Mouse (Mus musculus) frontal cortex, postnatal 14 days (tissue): ENCODE measurements at regions not wholly inside any gene's neighbourhood (a gene's known extent, or its start where the extent isn't known, plus 50 kb on each side); places are given as distances from the start of the nearest gene placed in this dataset.

Experiments used
- DNase-seq, 2 experiments: peaks; one replicate each; pipeline ENCODE4 v3.0.0; 2022; ENCODE audit warnings: low spot score in 2 of 2

DNA sequence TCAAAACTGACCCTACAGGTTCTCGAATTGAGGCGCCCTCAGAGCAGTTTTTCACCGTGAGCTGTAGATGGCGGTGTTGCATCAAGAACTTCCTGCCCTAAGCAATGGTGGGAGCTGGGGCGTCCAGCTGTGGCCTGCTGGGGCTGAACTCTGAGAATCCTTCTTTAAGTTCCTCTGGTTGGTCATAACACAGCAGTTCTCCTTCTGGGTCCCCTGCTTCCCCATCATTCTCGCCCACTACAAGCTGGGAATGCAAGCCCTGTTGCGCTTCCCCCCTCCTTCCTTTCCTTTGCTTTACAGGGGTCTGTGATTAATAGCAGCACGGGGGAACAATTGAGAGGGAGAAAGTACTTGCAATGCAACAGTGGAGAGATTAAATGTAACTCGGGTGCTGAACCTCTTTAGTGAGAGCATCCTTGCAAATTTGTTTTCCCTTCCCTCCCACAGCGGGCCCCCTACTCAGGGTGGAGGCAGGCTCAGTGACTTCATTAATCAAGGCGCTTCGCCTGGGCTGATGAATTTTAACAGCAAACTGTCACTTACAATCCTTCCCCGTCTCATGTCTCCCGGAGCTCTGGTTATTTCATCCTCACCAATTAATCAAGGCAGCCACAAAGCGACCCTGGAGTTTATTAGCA is 794.3 kb upstream of the Api5 start:
- DNase-seq: peak; percentile 25 to 55

DNA sequence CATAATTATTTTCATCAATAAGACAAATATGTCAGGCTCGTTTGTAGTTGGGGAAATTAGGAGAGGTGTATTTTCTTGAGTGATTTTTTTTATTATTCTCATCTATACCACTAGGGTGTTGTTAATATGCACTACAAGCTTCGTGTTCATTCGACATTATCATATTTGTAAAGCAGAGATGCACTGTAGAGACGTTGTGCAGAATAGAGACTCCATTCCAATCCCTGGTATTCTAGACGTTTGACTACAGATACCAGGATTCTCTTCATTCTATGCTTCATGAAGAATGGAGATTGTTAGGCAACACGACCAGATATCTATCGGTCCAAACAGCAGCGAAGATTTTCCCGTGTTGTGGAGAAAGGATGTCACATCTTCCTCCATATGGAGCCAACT is 793.8 kb upstream of the Api5 start:
- DNase-seq: no peak

DNA sequence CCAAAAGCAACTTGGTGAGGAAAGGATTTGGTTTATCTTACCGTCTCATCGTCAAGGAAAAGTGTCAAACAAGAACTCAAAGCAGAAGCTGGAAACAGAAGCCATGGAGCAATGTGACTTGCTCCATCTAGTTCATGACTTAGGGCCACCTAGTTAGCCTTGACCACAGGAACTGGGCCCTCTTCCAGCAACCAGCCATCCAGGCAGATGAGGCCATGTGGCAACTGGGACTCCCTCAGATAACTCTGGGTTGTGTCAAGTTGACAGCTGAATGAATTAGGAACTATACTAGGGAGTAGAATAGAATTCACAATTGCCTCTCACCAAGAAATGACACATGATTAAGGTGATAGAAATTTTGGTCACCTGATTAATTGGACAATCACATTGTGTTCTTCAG is 791.5 kb upstream of the Api5 start:
- DNase-seq: no peak

DNA sequence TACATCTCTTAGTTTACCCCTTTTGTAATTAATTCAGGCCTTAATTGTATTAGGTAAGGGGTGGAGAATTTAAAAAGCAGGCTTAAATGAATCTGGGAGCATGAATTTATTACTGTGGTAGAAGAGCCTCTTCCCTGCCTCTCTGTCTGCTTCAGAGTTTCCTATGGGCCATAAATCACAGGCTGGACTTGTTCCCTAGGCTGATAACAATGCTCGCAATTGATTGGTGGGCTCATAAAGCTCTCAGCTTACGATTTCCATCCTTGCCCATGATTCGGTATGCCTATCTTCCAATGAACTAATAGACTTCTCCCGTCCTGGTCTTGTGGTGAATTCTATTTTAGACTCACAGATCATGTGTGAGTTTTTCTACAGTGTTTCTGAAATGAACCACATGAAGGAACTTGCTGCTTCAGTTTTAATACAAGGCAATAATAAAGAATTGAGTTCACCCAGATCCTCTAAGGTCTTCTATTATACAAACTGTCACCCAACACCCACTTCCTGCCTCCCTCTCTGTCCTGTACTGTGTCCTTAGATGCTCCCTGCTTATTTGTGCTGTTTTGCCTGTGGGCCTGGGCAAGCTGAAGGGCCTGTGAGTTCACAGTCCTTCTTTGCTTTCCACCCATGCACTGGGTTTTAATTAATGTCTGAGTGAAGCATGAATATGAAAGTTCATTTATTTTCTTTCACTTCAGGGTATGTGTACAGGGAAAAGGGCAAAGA is 772.4 kb upstream of the Api5 start:
- no peak for DNase-seq
